Mouse (Mus musculus) G1E (cell line): ENCODE measurements at regions not wholly inside any gene's neighbourhood (a gene's known extent, or its start where the extent isn't known, plus 50 kb on each side); places are given as distances from the start of the nearest gene placed in this dataset.

Source experiments
- ATAC-seq: 2 replicates; pipeline ENCODE4 v1.8.0; 2016; ENCODE audit warnings: mild to moderate bottlenecking; ENCODE audit not compliant: insufficient number of reproducible peaks, poor library complexity, low FRiP score, severe bottlenecking; ENCODE audit errors: extremely low read depth
- DNase-seq: peaks from one replicate; pipeline ENCODE4 v3.0.0; 2012; ENCODE audit warnings: low spot score
- H3K27me3 ChIP-seq: 2 replicates; pipeline ENCODE4 v1.6.1; 2012; ENCODE audit warnings: mild to moderate bottlenecking, low read length, inconsistent platforms; ENCODE audit not compliant: insufficient read depth
- H3K36me3 ChIP-seq: replicated peaks from 2 replicates; pipeline ENCODE3; 2012; ENCODE audit warnings: mild to moderate bottlenecking, inconsistent platforms
- H3K4me1 ChIP-seq: 2 replicates; pipeline ENCODE4 v1.6.1; 2012; ENCODE audit warnings: low read depth, low read length, inconsistent platforms, mixed read lengths; ENCODE audit not compliant: insufficient read depth
- H3K4me3 ChIP-seq: 2 replicates; pipeline ENCODE4 v1.5.1; 2012; ENCODE audit warnings: low read depth, mild to moderate bottlenecking, inconsistent platforms, low read length, moderate library complexity, mixed read lengths
- H3K9me3 ChIP-seq: replicated peaks from 2 replicates; pipeline ENCODE4 v1.6.1; 2012; ENCODE audit warnings: inconsistent platforms
- CTCF ChIP-seq: IDR thresholded peaks from 2 replicates; pipeline ENCODE4 v1.5.1; 2012; ENCODE audit warnings: low read depth, low read length, inconsistent platforms, mixed read lengths
- GATA1 ChIP-seq: IDR thresholded peaks from 2 replicates; pipeline ENCODE4 v1.6.1; 2012; ENCODE audit warnings: borderline replicate concordance, low read length, inconsistent platforms, mixed read lengths
- GATA2 ChIP-seq: IDR thresholded peaks from 2 replicates; pipeline ENCODE4 v1.6.1; 2012; ENCODE audit warnings: low read depth, low read length, inconsistent platforms, borderline replicate concordance
- POLR2AphosphoS5 ChIP-seq: IDR thresholded peaks from 2 replicates; pipeline ENCODE4 v1.6.1; 2012; ENCODE audit warnings: low read depth, low read length, inconsistent platforms; ENCODE audit not compliant: insufficient replicate concordance
- TAL1 ChIP-seq: conservative IDR thresholded peaks from 2 replicates; pipeline ENCODE4 v1.6.1; 2012; ENCODE audit warnings: low read depth, low read length, inconsistent platforms, mixed read lengths

GRCm38 (mm10) chr8:115506741-115507140, 200.9 kb downstream of the Maf start:
- ATAC-seq = no peak
- no peak for DNase-seq
- no peaks in the 10 kb centered on the region for H3K36me3 ChIP-seq
- no peaks in the 10 kb centered on the region for H3K27me3 ChIP-seq
- no peaks in the 10 kb centered on the region for H3K4me1 ChIP-seq
- H3K9me3 ChIP-seq = peaks cover 35% of the 10 kb centered on the region
- no peak overlapping the region for H3K4me3 ChIP-seq
- no peak for TF ChIP-seq GATA1
- TF ChIP-seq CTCF = no peak
- no peak for TF ChIP-seq POLR2AphosphoS5
- no peak for TF ChIP-seq GATA2
- no peak for TF ChIP-seq TAL1

- TF ChIP-seq GATA1 = no peak
- TF ChIP-seq GATA2 = no peak
- no peak for TF ChIP-seq CTCF
- no peak for TF ChIP-seq POLR2AphosphoS5
- no peak for TF ChIP-seq TAL1
- ATAC-seq = no peak
- no peaks in the 10 kb centered on the region for H3K27me3 ChIP-seq
- no peak for DNase-seq
- no peaks in the 10 kb centered on the region for H3K36me3 ChIP-seq
- H3K4me1 ChIP-seq = no peaks in the 10 kb centered on the region
- peaks cover 73% of the 10 kb centered on the region for H3K9me3 ChIP-seq
- no peak overlapping the region for H3K4me3 ChIP-seq
Measured at GRCm38 (mm10) chr8:115496016-115496415, 211.6 kb downstream of the Maf start.

- ATAC-seq = no peak
Measured at GRCm38 (mm10) chr8:115494353-115494752, 213.2 kb downstream of the Maf start.

GRCm38 (mm10) chr8:115486904-115487303, 220.7 kb downstream of the Maf start:
- ATAC-seq (no peak), DNase-seq (no peak)
- Histone ChIP-seq H3K4me3 (no peak overlapping the region), H3K9me3 (peaks cover 61% of the 10 kb centered on the region), H3K36me3 (no peaks in the 10 kb centered on the region), H3K4me1 (no peaks in the 10 kb centered on the region), H3K27me3 (no peaks in the 10 kb centered on the region)
- no peak for TF ChIP-seq POLR2AphosphoS5
- no peak for TF ChIP-seq GATA2
- no peak for TF ChIP-seq TAL1
- no peak for TF ChIP-seq CTCF
- TF ChIP-seq GATA1 = no peak

More at GRCm38 (mm10) chr8:115494353-115494752, 213.2 kb downstream of the Maf start:
- DNase-seq = no peak
- Histone ChIP-seq H3K36me3 (no peaks in the 10 kb centered on the region), H3K4me3 (no peak overlapping the region), H3K9me3 (peaks cover 74% of the 10 kb centered on the region), H3K27me3 (no peaks in the 10 kb centered on the region), H3K4me1 (no peaks in the 10 kb centered on the region)
- no peak for TF ChIP-seq GATA2
- no peak for TF ChIP-seq POLR2AphosphoS5
- no peak for TF ChIP-seq CTCF
- TF ChIP-seq TAL1 = no peak
- TF ChIP-seq GATA1 = no peak

- Histone ChIP-seq H3K9me3 (peaks cover 71% of the 10 kb centered on the region), H3K27me3 (no peaks in the 10 kb centered on the region), H3K4me1 (no peaks in the 10 kb centered on the region), H3K4me3 (no peak overlapping the region), H3K36me3 (no peaks in the 10 kb centered on the region)
- no peak for TF ChIP-seq TAL1
- no peak for TF ChIP-seq POLR2AphosphoS5
- ATAC-seq = no peak
- no peak for DNase-seq
Measured at GRCm38 (mm10) chr8:115481136-115481535, 226.5 kb downstream of the Maf start.

- no peak for TF ChIP-seq GATA2
- TF ChIP-seq TAL1 = no peak
- no peak for TF ChIP-seq CTCF
- no peak for TF ChIP-seq GATA1
- no peak for TF ChIP-seq POLR2AphosphoS5
- DNase-seq (no peak), ATAC-seq (no peak)
- no peaks in the 10 kb centered on the region for H3K36me3 ChIP-seq
- peaks cover 69% of the 10 kb centered on the region for H3K9me3 ChIP-seq
- no peaks in the 10 kb centered on the region for H3K27me3 ChIP-seq
- H3K4me3 ChIP-seq = no peak overlapping the region
- no peaks in the 10 kb centered on the region for H3K4me1 ChIP-seq
Measured at GRCm38 (mm10) chr8:115478406-115479060, 229.1 kb downstream of the Maf start.

GRCm38 (mm10) chr8:115476071-115476470, 231.5 kb downstream of the Maf start:
- Histone ChIP-seq H3K4me1 (no peaks in the 10 kb centered on the region), H3K36me3 (no peaks in the 10 kb centered on the region), H3K4me3 (no peak overlapping the region), H3K9me3 (peaks cover 72% of the 10 kb centered on the region), H3K27me3 (no peaks in the 10 kb centered on the region)
- DNase-seq = no peak
- TF ChIP-seq POLR2AphosphoS5 = no peak
- no peak for TF ChIP-seq TAL1
- TF ChIP-seq GATA1 = no peak
- no peak for TF ChIP-seq CTCF
- TF ChIP-seq GATA2 = no peak
- no peak for ATAC-seq
